Mouse (Mus musculus) ovary, adult 18-20 months (tissue): ENCODE measurements around the gene Pld1.

Experiments
- DNase-seq: peaks from one replicate; pipeline ENCODE4 v3.0.0; 2022; ENCODE audit warnings: low spot score, mixed read lengths

The Pld1 gene

DNA sequence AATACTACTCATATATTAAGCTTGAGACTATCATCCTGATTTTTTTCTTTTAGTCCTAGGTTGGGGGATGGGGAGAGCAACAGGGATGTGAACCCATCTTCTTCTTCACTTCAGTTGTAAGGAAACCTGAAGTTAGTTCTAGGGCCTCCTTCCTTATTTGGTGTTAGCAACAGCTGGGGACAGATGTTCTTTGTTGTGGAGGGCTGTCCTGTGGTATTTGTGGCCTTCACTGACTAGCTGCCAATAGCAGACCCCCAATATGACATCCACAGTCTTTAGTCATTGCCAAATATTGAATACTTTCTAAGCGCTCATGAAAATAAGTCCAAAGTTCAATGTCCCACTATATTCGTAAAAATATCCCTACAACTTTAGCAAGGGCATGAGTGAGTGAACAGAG lies 111.0 kb downstream of the Pld1 start:
- DNase-seq = no peak

DNA sequence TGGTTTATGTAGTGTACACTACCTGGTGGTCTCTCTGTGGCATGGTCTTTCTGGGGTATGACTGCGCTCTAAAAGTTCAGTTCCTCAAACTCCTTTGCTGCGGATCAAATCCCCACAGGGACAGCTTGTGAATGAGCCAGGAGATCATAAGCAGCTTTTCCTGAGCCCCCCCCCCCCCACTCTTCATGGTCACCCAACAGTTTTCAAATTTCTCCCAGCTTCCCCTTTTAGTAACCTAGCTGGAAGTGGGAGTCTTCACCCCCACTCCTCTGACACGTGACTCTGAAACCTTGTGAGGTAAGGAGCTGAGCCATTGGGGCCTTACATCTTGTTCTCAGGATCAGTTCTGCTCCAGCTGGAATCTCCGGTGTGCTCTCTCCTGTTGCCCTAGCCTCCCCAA lies 114.6 kb downstream of the Pld1 start:
- no peak for DNase-seq

DNA sequence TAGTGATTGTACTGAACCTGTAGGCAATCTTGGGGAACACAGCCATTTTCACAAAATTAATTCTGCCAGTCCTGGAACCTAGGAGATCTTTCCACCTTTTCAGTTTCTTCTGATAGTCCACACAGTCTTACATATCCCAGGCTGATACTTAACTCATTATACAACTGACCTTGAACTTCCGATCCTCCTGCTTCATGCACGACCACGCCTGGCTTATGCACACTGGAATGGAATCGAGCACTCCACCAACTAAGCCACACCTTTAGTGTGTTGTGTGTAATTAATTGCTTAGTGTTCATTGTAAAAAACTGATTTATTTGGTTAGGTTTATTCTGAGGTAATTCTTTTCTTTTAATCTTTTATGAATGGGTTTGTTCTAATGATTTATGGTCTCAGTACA lies 122.2 kb downstream of the Pld1 start:
- DNase-seq = no peak

GRCm38 (mm10) chr3:28061155-28061554 lies 122.7 kb downstream of the Pld1 start:
- DNase-seq = no peak

- DNase-seq = no peak
These were observed 140.7 kb downstream of the Pld1 start for GRCm38 (mm10) chr3:28079211-28079610.

DNA sequence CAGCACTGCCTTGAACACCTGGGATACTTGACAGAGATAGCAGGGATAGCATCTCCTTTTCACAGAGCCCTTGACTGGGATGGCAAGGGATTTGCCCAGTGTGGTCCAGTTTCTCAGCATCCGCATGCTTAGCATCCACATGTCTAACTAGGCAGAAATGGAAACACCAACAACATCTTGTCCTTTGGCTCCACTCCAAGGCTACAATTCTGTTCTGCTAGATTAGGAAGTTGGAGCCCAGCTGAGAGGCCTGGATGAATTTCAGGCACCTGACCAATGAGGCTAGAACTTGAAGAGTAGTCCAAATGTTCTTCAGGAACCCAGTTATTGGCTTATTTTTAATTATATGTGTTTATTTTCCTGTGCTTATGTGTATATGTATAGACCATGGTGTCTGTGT lies 141.6 kb downstream of the Pld1 start:
- DNase-seq = peak; percentile 16

DNA sequence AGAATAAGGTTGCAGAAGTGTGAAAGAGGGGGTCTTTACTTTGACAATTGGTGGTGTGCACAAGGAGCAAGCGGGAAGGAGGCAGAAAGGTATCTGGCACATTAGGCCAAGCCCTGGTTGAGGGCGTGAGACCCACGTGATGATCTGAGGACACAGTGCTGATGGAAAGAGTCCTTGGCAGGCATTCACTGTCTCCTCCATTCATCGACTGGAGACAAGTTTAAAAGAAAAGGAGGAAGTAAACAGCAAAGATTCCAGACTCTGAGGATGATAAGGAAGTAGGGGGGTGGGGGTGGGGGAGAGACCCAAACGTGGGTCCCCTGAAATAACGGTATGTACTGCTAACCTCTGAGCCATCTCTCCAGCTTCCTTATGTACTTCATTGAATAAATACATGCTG lies 142.5 kb downstream of the Pld1 start:
- DNase-seq = no peak

DNA sequence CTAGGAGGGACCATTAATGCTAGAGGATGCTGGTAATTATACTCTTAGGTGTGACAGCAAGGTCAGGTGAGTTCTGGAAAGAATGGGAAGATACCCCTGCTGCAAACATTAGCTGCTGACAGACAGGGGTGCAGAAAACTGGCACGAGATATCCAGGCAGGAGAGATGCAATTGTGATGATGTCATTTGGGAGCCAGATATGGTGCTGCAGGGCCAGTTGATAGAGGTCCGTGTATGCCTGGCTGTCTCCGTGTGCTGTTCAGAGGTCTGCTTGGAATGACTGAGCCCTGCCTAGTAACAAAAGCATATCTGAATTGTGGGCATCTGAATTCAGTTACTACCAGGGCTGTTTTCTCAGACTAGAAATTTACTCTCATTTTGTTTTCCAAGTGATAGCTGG lies 144.7 kb downstream of the Pld1 start:
- DNase-seq = no peak

DNA sequence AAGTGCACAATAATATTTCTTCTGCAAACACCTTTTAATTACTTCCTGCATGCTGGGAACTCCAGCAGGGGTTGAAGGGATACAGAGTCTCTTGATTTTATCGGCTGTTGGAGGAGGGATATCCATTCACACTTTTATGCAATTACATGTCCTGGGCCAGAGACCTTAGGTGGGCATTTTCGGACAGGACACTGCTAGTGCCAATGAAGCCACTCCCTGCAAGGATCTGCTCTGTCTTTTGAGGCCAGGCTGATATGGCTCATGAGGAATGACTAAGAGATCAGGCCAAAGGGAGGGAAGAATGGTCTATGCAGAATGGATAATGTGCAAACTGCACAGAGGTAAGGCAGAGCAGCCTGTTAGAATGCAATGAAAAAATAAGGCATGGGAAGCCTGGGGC lies 145.8 kb downstream of the Pld1 start:
- DNase-seq = no peak

DNA sequence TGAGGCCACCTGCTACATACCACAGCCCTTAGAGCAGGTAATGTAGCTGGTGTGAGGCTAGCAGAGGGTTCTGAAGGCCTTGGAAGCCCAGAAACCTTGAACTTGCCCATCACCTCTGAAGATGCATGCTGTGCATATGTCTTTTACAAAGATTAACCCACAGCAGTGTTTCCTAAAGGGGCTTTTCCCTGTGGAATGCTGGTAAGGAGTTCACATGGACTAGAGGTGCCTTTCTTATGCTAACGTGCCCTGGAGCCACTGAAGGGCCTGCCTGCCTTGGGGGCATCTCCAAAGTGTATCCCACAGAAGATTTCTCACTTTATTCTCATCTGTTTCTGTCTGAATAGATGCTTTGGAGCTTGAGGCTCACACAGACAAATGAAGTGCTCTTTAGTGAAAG lies 152.8 kb downstream of the Pld1 start:
- no peak for DNase-seq

- DNase-seq = no peak
These were observed 153.2 kb downstream of the Pld1 start for GRCm38 (mm10) chr3:28091741-28092140.

DNA sequence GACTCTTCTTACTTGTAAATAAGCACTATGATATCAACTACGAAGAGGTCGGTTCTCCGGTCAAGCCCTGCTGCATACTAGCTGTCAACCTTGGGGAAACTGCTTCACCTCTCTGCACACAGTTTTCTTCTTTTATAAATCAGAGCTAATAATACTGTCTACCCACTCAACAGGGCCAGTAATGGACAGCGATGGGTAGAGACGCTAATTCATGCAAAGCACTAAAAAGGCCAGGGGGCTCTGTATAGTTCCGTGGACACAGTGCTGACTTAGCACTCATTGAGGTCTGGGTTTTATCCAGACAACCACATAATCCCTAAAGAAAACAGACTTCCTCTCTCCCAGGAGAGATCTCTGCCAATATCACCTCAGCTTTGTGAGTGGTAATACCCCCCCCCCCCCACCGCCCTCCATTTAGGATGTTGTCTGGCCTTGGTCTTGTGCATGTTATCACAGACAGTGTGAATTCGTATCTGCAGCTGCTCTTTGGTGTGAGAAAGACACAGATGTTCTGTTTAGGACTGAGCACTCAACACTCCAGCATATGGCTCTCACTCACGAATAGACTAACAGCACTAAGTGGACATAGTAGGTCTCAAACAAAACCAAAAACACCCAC lies 155.3 kb downstream of the Pld1 start:
- no peak for DNase-seq

DNA sequence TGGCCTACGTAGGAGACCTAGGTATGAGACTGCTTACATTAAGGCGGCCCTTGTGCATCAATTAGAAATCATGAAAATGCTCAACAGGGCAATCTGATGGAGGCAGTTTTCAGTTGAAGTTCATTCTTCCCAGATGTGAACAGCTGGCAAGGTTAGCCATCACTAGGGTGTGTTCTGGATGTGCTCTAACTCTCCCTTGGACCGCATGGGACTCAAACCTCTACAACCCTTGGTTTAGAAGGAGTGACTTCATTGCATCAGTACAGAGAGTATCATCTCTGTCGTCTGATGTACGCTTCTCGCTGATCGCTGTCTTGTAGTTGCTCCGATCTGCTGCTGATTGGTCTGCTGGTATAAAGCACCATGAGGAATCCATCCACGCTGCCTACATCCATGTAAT lies 157.0 kb downstream of the Pld1 start:
- DNase-seq = no peak

DNA sequence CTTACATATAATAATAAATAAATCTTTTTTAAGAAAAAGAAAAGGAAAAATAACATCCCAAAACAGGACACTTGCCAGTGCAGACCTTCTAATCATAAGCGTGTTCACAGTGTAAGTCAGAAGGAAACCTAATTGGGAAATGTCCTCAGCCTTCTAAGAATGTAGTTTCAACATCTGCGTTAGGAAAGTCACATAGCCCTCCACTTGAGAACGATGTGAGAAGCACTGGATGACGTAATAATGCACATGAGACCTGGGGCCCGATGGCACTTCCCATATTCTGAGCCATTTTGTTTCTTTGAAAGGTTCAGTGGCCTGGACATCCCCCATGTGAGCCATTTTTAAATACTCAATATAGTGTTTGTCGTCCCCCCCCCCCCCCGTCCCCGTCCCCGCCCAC lies 160.7 kb downstream of the Pld1 start:
- no peak for DNase-seq

DNA sequence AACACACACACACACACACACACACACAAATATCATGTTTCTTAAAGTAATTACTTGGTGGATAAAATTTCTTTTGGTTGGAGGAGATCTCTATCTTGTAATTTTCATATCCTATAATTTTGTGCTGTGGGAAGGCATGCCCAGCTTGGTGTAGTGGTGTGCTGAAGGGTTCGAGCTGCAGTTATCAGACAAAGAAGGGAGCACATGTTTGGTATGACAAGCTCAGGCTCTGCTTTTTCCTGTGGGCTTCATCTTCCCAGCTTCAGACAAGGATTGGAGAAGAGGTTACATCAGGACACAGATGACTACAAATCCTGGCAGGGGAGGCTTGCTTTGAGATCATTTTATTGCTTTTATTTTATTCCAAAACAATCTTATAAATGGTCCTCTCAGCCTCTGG lies 166.5 kb downstream of the Pld1 start:
- DNase-seq = no peak

GRCm38 (mm10) chr3:28107446-28108004 lies 169.0 kb downstream of the Pld1 start:
- no peak for DNase-seq

GRCm38 (mm10) chr3:28111516-28111915 lies 173.0 kb downstream of the Pld1 start:
- peak; percentile 47 for DNase-seq

DNA sequence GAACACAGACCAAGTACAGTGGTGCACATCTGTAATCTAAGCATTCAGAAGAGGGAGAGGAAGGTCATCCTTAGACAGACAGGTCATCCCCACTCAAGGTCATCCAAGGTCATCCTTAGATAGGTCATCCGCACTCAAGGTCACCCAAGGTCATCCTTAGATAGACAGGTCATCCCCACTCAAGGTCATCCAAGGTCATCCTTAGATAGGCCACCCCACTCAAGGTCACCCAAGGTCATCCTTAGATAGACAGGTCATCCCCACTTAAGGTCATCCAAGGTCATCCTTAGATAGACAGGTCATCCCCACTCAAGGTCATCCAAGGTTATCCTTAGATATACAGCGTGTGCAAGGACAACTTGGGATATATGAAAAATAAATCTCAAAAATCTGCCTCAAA lies 175.4 kb downstream of the Pld1 start:
- no peak for DNase-seq

GRCm38 (mm10) chr3:28141716-28142115 lies 203.2 kb downstream of the Pld1 start:
- no peak for DNase-seq

DNA sequence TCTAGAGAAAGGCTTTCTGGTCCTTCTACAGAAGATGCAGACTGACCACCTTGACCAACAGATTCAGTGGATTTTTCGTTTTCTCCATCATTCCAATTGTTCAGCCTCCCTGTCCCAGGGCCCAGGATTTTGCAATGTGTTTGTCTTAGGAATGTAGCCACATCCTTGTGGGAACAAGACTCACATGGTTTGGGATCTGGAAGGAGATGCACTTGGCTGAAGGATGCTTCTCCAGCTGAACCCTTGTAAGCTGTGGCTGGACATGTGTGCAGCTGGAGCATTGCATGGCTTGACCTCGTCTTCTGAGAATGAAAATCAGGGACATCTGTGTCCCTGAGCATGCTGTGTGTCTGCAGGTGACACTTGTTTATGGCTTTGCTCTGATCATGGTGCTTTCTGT lies 203.6 kb downstream of the Pld1 start:
- no peak for DNase-seq

DNA sequence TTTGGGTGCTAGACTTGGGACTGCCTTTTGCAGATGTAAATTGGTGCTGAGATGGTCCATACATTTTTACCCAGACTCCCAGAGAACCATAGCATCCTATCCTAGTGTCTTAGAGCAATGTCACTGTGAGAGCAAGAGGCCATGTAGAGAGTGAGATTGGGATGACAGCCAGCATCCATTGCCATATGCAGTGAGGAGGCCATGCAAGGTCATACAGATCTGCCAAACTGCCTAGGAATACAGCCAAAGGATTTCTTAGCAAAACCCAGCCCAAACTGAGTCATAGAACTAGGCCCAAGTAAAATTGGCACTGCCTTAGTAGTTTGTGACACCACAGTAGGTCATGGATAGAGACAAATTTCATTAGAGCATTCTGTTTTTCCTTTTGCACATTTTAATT lies 206.2 kb downstream of the Pld1 start:
- DNase-seq = no peak

DNA sequence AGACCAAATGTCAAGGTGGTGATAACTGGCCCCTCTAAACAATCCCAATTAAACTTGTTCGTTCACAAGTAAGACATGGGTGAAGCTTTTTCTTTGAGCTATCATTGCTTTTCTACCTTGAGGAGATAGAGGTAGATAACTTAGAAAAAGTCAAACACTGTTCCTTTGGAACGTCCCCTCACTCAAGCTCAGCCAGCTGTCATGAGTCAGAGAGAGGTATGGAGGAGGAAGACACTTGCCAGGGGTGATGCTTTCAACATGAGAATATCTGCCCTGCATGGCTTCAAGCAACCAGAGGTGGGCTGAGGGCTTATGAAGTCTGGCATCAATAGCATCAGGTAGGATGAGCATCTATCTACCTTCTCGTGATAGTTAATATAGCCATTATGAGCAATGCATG lies 207.0 kb downstream of the Pld1 start:
- DNase-seq = no peak

GRCm38 (mm10) chr3:28149656-28150256 lies 211.3 kb downstream of the Pld1 start:
- no peak for DNase-seq

GRCm38 (mm10) chr3:28158006-28158405 lies 219.5 kb downstream of the Pld1 start:
- no peak for DNase-seq
